Mouse (Mus musculus): ENCODE results near the gene Oxld1.

DNA sequence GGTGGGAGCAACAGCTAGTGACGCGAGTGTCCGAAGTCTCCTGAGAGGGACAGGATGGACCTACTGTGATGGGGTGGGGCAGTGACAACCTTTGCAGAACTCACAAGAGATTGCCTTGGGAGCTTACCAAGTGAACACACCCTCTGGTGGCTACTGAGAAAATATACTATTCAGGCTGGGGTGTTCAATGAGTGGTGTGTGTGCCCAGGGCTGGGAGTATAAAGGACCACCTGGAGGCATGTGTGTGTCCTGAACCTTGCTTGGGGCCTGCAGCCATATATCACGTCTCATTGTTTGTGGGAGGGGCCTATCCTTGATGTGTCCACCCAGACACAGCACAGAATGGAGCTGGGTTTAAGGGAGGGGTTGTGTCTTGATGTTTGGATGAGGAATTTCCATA lies 30.6 kb upstream of the Oxld1 start:
- TF ChIP-seq KAT2A (IDR thresholded peaks at IDR 0.05; ENCODE audit: insufficient replicate concordance, low read length) = no peak
- TF ChIP-seq ZC3H11A (IDR thresholded peaks at IDR 0.05; ENCODE audit: low read depth, low read length) = no peak
- no peak for TF ChIP-seq MAX (IDR thresholded peaks at IDR 0.05; ENCODE audit: low read length)

All from CH12.LX (cell line).